Mouse (Mus musculus) CD8-positive naive resting alpha-beta T cell, adult 2 months (primary cell): ENCODE data around the gene Cdc37l1.
A peak's percentile ranks its signal among the peaks of the same experiment; 100 is the strongest.

Experiments
- DNase-seq, 2 experiments: peaks; one replicate each; pipeline ENCODE4 v3.0.0; 2022; ENCODE audit warnings: low read depth in 2 of 2, low spot score in 2 of 2

Cdc37l1 gene

DNA sequence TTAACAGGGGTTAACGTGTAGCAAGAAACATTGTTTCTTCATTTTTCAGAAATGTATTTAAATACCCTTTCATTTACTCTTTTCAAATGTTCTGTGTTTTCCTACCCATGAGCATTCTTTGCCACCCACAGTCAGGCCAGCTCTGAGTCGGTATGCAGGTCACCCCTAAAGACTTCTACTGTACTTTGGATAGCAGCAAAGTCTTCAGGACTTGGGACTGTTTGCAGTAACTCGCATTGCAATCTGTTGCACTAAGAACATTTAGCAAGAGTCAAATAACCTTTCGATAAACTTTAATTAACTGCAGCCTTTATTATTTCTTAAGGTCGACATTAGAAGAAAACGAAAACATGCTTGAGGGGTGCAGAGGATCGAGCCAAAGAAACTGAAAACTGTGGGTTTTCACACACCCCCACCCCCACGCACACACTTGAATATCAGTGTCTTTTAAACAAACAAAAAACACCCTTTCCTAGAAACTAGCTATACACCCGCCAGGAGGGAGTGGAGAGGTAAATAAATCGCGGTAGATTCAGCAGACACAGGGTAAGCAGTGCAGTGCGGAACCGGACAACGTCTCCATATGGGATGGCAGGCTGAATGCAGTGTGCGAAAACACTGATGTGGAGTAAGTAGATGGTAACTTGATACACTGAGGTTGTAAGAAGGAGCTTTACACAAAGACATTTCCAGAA lies 56.0 kb downstream of the Cdc37l1 start:
- DNase-seq: no peak

DNA sequence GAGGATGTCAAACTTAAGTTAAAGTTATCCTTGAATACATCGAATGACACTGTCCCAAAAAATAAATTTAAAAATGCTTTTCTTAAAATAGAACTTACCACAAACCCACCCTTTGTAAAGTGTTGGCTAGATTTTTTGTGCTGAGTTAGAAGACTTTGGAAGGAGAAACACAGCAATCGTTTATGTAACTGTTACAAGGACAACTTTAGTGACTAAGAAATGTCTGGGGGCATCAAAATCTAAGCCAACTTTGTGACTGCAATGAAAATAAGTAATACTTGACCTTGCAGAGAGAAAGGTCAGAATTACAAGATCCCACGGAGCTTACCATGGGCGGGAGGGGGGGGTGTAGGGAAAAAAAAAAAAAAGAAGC lies 56.8 kb downstream of the Cdc37l1 start:
- no peak for DNase-seq

DNA sequence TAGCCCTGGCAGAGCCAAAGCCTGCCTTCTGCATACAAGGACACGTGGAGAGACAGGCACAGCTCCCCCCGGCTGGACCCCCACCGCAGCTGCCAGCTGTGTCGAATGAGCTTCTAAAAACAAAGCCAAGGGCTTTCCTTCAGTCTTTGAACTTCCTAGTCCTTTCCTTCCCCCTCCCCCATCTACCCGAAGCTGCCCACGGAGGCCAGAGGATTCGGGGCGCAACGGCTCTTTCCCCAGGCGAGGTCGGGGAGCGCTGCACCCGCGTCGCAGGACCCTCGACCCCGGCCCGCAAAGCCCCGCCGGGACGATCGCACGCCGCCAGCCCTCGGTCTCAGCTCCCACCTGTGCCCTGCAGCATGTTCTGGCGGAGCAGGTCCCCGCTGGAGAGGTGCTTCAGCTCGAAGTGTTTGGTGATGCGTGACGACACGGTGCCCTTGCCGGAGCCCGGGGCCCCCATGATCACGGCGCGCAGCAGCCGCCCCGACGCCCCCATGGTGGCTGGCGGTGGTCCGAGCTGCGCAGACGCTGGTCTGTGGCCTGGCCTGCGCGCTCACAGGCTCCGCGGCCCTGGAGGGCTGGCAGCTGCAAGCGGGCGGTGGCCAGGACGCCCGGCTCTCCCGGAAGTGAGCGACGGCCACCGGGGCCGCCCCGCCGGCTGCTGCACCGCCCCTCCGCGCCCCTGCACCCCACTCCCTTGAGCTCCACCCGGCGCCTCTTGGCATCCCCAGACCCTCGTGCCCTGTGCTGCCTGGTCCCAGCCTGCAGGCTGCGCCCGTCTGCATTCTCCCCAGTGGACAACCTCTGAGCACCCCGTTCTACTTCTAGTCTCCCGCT lies 57.4 kb downstream of the Cdc37l1 start, which contains the start of gene Ak3:
Gene Ak3 (minus strand): TSS at position 628 of the 837 bp plus-strand sequence.
- peak; percentile 52 to 53 for DNase-seq

DNA sequence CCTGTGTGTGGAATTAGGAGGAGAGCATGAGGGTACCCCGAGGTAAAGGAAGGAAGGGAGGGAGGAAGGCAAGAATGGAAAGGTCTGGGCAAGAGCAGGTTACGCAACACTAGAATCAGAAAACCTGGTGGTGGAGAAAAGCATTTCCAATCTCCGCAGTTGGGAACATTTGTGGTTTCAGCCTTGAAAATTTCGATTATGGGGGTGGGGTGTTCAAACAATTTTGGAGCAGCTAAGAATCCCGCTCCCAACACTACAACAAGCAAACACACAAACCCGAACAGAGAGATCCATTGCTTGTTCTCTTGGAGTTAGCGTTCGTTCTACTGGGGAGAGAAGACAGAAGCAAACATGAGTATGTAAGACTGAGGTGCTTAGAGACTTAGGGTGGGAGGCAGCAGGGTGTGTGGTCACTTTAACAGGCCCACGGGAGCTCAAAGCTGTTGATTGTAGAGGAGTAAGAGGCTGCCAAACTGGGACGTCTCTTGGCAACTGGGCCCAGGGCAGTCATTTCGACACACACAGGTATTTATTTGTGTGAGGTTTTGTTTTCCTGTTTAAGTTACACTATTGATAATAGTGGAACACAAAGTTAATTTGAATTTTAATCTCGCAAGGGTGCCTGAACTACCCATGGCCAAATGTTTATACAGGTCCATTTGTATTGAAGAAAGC lies 59.4 kb downstream of the Cdc37l1 start:
- no peak for DNase-seq

DNA sequence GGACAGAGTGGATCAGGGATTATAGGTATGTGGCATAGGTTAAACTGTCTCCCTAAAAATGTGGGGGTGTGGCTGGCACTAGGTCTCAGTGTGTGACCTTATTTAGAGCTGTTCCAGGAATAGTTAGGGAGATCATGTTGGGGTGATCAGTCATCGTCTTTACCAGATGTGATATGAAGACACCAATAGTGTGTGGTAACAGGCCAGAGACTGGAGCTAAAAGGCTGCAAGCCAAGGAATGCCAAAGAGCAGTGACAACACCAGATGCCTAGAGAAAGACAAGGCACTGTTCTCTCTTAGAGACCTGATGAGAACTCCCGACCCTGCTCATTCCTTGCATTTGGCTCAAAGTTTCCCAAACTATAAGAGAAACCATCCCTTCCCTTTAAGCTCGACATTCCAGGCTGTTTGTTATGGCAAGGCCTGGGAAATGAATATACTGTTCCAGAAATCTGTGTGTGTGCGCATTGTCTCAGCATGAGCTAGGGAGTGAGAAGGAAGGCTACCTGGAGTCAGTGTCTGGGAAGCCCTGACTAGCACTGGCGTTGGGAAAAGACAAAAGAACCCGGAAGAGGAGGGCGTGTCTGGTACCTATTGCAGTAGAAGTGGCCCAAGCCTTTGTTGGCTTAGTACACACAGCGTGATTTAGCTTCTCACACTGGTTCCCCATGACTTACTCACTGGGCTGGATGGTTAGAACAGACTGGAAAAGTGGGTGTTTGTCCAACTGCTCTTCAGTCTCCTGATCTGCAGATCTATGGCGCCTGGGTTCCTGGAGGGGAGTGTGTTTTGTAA lies 60.2 kb downstream of the Cdc37l1 start:
- DNase-seq: no peak

DNA sequence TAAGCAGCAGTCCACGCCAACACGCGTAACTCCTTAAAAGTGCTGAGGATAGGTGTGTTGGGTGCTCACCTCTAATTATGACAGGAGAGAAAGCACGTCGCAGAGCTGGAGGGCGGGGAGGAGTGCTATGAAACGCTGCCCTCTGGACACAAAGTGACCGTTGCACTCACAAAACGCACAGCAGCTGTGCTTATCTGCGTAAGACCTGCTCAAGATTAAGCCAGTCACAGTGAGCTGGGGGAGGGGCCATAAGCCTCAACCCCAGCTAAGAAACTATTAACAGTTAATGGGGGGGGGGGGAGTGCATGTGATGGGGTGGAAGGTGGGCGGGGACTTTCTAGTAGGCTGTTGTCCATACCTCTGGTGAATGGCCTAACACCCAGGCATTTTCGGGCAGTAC lies 62.6 kb downstream of the Cdc37l1 start:
- no peak for DNase-seq

DNA sequence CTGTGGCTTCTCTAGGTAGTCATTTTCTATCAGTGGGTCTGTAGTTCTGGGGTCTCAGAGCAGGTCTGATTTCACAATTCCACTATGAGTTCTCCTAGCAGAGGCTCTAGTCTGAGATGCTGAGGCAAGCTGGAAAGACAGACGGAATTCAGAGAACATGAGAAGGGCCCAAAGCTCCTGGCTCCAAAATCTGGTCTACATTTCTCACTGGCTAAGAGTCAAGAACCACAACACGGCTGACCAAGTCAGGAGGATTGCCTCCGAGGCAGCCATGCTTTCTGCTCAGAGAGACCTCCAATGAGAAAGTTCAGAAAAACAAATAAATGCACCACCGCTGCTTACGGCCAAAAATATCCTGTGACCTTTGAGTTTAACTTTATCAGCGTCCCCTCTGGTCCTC lies 64.4 kb downstream of the Cdc37l1 start:
- DNase-seq: no peak

DNA sequence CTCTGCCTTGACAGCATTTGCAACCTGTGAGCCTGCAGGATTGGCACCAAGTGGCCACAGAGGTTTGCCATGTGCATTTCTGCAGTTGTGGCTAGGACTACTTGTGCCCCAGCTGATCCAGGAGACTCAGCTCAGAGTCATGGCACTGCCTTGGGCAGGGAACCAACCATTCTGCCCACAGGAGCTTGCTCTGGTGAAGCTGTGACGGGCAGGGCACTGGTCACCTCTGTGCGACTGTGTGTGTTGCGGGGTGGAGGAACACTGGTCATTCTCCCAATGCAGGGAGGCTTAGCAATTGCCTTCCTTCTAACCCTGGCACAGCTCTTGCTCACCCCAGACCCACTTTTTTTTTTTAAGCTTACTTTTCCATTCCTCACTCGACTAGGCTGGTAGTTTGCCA lies 65.3 kb downstream of the Cdc37l1 start:
- DNase-seq: no peak

DNA sequence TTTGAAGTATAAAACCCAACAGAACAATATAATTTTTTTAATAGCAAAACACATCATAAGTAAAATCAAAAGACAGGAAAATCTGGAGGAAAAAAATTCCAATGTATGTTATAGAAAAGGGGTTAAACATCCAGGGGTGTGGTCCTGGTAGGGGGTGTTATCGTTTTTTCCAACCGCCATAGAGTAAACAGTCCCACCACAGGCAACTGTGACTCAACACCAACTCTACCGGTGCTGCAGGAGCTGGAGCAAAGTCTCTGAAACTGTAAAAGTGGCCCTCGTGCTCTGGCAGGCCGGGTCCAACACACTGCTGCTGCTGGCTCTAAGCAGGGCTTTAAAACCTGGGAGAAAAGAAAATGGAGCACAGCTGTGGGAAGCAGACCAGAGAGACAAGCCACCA lies 68.6 kb downstream of the Cdc37l1 start:
- DNase-seq: no peak

DNA sequence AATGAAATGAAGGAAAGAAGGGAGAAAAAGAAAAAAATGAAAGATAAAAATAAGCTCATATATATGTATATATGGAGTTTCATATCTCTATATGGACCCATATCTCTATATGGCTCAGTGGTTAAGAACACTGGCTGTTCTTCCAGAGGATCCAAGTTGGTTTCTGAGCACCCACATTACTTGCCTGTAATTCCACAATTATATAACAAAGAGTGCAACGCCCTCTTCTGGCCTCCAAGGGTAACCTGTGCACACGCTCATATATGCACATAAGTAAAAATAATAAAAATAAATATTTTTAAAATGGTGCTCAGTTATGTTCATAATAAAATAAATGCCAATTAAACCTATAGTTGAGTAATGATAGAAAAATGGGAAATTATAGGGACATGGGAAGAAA lies 69.5 kb downstream of the Cdc37l1 start:
- no peak for DNase-seq

DNA sequence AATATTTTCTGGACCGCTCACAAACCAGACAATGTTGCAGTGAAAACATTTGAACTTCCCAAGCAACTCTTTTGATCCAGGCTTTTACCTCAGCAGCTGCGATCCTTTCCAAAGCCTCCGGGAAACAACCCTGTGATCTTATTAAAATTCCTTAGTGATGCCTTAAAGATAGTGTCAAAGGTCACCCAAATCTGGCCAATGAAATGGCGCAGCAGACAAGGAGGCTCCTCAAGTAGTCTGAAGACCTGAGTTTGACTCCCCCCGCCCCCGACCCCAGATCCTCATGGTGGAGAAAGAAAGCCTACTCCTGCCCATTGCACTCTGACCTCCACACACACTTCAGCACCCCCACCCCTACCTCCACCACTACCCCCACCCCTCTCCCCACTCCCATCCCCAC lies 70.1 kb downstream of the Cdc37l1 start:
- DNase-seq: no peak

DNA sequence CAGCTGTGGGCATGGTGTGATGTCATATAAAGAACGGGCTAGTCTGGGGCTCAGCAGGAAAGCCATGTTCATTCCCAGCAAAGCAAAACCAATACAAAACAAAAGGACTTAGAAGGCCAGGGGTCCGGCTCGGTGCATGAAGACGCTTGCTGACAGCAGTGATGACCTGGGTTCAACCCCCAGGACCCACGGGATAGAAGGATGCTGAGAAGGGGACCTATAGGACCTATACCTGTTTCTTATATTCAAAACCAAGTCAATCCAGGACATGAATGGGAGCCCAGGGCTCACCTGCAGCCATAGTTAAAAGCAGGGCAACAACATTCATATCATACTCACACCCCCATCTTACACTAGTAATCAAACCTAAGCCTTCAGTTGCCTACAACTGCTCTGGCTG lies 72.9 kb downstream of the Cdc37l1 start:
- no peak for DNase-seq

DNA sequence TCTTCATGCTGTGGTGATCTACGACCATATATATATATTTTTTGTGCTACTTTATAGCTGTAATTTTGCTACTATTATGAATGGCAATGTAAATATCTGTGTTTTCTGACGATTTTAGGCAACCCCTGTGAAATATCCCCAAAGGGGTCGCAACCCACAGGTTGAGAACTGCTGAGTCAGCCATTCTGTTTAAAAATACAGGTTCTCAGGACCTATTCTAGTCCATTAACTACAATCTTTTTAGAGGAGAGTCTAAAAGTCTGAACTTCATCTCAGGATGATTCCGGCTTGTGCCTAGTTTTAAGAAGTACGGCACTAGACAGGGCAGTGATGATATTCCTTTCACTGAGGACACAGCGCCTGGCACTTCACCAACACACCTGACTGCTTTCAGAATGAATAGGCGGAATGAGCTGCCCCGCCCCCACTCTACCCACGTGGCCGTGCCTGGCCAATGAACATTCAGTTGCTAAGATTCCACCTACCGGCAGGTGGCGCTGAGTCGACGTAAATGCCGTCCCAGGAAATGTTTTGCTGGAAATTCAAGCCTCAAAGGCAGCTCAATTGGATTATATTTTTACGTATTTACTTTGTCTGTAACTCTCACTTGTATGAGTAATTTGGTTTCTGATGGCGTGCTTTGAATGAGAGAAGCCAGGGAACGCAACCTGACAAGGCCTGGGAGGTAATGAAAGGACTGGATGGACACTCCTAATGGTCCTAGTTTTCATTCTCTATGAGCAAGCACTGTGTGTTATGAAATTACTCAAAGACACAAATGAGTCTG lies 73.6 kb downstream of the Cdc37l1 start:
- DNase-seq: peak; percentile 89 to 94

DNA sequence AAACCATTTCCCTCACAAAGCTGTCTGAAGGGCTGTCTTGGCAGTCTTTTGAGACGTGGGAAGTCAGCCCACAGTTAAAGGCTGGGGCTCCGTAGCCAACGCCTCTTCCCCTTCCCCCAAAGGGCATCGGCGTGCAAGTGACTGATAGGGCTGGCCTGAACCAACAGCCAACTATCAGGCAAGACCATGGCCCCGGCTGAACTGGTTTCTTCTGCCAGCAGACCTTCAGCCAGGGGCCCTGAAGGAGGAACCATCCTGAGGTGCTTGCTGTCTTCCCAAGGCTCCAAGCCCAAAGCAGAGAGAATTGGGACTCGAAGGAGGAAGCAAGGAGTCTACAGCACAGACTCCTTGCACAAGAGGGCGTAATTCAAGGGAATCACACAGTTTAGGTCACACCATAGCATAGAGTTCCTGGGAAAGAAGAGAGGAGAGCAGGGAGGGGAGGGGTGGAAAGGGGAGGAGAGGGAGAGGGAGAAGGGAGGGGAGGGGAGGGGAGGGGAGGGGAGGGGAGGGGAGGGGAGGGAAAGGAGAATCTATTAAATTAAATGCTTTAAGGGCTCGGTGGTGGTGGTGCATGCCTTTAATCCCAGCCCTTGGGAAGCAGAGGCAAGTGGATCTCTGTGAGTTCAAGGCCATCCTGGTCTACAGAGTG lies 74.4 kb downstream of the Cdc37l1 start:
- no peak for DNase-seq

DNA sequence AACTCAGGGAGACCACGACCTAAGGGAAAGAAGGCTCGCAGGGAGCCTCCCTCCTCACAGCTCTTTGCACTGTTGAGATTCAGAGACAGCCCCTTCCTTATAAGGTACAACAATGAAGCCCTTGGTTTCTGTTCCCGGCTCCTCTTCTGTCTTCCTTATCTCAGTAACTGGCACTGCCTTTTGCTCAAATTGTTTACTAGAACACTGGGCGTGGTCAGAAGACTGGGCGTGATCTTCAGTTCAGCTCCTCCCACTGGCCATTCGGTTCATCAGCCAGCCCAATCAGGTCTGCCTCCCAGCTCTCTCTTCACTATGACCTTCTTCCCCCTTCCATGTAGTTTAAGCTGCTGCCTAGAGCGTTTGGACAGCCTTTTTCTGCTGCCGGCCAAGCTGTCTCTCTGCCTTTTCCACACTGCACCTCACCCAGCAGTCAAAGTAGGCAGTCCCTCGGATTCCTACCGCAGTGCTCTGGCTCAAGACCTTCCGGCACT lies 76.9 kb downstream of the Cdc37l1 start:
- DNase-seq: peak; percentile 26 to 55

DNA sequence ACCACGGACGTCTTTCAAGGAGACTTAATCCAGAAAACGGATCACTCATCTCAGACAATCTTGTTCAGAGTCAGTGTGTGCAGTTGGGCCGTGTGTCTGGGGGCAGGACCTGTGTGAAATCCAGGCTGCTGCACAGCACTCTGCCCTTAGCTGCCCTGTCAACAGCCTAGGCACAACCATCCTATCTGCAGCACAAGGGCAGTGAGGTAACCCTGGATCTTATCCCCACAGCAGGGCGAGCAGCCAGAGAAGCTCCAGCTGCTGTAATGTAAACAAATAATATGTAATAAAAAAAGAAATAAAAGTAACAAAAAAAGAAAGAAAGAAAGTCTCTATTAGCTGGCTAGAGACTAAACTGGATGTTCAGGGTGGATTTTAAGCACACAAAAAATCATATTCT lies 79.0 kb downstream of the Cdc37l1 start:
- no peak for DNase-seq

DNA sequence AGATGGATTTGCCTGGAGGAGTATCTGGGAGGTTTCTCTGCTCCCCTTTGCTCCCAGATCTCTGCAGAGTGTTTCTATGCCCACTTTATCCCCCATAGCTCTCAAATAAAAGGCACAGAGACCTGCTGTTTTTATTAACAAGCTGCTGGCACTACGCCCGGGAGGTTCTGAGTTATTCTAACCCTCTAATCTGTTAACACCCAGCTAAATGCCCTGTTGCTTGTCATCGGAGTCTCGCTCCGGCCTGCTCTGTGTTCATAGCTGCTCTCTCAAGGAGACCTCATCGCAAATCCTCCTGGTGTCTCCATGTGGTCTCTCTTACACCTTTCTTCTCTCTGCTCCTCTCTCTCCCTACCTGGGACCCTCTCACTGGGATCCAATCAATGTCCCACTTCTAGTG lies 84.7 kb downstream of the Cdc37l1 start:
- no peak for DNase-seq
